Mouse (Mus musculus) activated CD4-positive, CD25-positive, alpha-beta regulatory T cell, adult 9 weeks (primary cell): ENCODE measurements around the gene Bdp1. TPM values are rescaled to one million over a fixed set of nuclear protein-coding genes. Genes with fewer than 3 reads are reported as not detected.

ENCODE experiments used
- polyA plus RNA-seq: library from polyadenylated mRNA; unstranded; fragments of 100-300 nt; shearing (Covaris generic); gene quantifications from one replicate; pipeline ENCODE4 v1.2.1, GENCODE M21; 2017

Bdp1 gene
- polyA plus RNA-seq, result 54.0 TPM

DNA sequence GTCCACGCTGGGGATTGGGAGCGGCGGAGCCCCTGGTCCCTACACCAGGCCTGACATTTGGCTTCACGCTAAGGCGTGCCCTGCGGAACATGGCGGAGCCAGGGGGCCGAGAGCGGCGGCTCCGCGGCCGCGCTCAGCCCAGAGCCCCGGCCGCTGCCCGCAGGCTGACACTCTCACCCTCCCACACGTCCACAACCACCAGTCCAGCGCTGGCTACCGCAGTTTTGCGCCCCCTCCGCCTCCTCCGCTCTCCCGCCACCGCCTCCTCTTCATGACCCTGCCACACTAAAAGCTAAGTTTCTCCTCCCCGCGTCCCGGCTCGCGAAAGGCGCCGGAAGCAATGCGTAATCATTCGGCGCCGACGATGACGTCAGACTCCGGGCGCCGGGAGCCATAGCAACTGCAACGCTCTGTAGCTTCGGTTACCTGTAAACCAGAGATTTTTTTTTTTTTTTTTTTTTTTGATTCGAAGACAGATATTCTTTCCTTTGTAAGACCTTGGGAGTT lies at the start of gene Bdp1:
Gene Bdp1 (minus strand): TSS at position 323 of the 507 bp plus-strand sequence.

DNA sequence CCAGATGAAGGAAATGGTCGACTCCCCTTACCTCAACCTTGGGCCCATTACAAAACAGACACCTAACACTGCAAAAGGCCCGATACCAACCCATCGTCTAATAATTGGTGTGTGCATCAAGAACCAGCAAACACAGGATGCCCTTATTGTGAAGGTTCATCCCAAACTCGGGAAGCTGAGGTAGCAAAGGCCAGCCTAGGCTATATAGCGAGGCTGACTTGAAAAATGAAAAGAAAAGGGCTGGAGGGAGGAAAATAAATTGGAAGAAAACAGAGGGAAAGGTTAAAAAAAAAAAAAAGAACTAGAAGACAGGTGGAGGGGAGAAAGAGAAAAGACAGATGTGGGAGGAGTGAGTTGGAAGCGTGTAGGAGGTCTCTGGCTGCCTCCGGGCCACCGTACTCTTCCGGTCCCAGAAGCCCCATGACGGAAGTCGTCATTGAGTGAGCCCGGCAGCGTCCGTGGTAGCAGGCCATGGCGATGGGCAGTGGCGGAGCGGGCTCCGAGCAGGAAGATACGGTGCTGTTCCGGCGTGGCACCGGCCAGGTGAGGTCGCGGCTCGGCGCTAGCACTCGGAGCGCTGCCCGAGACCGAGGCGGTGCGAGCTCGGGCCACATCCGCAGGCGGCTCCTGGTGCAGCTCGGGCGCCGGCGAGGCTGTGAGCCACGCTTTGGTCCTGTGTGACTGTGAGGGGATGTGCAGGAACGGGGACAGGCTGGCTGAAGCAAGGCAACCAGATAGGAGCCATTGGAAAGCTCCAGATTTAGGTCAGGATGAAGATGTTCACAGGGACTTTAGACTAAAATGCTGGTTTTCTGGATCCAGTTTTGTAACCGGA lies 20.8 kb upstream of the Bdp1 start, which contains the start of gene Smn1:
Gene Smn1 (plus strand): TSS at position 430 of the 835 bp plus-strand sequence.

DNA sequence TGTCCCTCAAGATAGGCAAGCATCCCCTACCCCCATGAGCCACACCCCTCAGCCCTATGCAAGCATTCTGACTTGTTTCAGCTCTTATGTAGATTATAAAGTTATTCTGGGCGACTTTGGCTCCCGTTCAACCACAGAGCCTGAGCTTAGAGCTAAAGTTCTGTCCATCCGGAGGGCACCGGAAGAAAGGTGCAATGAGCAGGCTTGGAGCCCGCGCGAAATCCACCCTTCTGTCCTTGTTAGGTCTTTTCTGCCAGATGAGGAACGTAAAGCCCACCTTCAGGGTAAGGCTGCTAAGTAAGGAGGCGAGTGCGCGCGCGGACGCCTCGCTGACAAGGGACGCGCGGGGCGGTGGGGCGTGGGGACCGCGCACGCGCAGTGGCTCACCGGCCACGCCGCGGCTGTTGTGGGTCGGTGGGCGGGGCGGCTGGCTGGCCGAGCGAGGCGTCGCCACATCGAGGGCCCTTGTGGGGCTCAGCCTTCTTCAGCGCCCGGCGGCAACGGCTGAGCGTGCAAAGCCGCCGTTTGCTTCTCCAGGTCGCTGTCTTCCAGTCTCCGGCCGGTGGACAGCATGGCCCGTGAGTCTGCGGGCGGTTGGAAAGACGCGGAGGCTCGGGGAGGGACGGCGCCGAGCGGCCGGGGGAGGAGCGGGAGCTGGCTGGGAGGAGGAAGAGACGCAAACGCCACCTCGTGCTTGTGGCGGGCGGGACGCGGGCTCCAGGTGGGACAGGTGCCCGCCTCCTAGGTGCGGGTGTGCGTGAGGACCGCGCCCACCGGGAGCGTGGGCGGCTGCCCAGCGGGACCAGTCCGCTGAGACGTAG lies 4.0 kb upstream of the Bdp1 start, which contains the start of gene Serf1:
Gene Serf1 (plus strand): TSS at position 361 of the 821 bp plus-strand sequence.

DNA sequence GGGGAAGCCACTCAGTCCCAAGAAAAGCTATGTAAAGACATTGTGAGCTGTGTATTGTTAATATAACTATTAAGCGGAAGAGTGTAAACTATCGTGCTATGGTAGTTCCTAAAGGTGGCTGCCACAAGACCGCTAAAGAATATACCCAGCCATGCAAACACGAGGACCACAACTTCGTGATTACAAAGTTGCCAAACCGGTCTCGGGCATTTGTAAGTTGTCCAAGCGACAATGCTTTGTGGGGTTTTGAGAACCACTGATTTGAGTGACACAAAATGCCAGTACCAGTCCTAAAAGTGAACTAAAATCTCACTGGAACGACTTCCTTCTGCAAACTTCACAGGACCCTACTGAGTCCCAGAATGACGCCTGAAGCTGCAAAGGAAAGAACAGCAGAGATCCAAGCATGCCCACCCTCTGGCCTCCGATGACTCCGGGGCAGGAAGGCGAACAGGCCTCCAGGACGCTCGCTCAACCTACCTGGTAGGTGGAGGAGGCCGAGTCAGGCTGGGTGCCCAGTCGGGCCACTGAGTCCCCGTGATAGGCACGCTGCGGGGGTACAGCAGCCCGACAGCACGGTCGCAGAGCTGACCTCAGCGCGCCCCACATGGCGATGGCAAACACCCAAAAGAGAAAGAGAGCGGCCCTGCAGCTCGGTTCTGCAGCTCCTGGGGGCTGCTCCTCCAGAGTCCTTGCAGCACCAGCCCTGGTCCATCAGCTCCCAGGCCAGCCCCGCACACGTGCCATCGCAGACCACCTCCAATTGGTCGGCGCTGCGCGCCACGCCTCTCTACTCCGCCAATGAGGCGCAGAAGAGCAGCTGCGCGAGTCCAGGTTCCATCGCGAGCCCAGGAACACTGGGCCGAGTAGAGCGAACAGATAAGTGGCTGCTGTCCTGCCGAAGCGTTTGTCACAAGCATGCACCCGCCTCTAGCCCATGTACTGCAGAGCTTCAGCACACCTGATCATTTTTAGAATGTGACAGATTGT lies 88.7 kb downstream of the Bdp1 start, which contains the start of gene Mccc2:
Gene Mccc2 (minus strand): TSS at position 734 of the 990 bp plus-strand sequence.

Other genes with a start within 250 kb of the Bdp1 start
- not detected for gene Cartpt, start 203.0 kb downstream of the Bdp1 start, polyA plus RNA-seq
- 14.4 TPM for gene Mccc2, start 88.4 kb downstream of the Bdp1 start, polyA plus RNA-seq
- gene Serf1, start 3.9 kb upstream of the Bdp1 start, polyA plus RNA-seq, result 7.7 TPM
- gene Smn1, start 20.8 kb upstream of the Bdp1 start, polyA plus RNA-seq, result 44.3 TPM
- gene Naip2, start 98.0 kb upstream of the Bdp1 start, polyA plus RNA-seq, result 10.3 TPM
- 15.5 TPM for gene Naip5, start 142.3 kb upstream of the Bdp1 start, polyA plus RNA-seq
- gene Naip6, start 213.6 kb upstream of the Bdp1 start, polyA plus RNA-seq, result 6.6 TPM